Mouse (Mus musculus) heart, postnatal 4 days (tissue): Measurements from ENCODE around the gene Crispld2. TPM values are rescaled to one million over a fixed set of nuclear protein-coding genes. Genes with fewer than 3 reads are reported as not detected.

ENCODE experiments used
- DNase-seq: peaks from one replicate; pipeline ENCODE4 v3.0.0; 2021
- total RNA-seq, 2 experiments: library from RNA; stranded (reverse); gene quantifications; 2 replicates each; pipeline ENCODE4 v1.2.3; 2021

The Crispld2 gene
- total RNA-seq, 2 experiments from 2014 or later = 3.6 to 4.6 TPM

- no peak for DNase-seq
Observed at GRCm38 (mm10) chr8:120036578-120036977, 44.3 kb downstream of the Crispld2 start.

GRCm38 (mm10) chr8:120037199-120037598, 45.0 kb downstream of the Crispld2 start:
- peak; percentile 61 for DNase-seq

- no peak for DNase-seq
Observed at GRCm38 (mm10) chr8:120037611-120038010, 45.4 kb downstream of the Crispld2 start.

- DNase-seq = no peak
Observed at GRCm38 (mm10) chr8:120038741-120039140, 46.5 kb downstream of the Crispld2 start.

GRCm38 (mm10) chr8:120039313-120039919, 47.2 kb downstream of the Crispld2 start:
- DNase-seq = no peak

GRCm38 (mm10) chr8:120040861-120041260, 48.6 kb downstream of the Crispld2 start:
- peak; percentile 64 for DNase-seq

- DNase-seq = no peak
Observed at GRCm38 (mm10) chr8:120042542-120043312, 50.5 kb downstream of the Crispld2 start.

GRCm38 (mm10) chr8:120044907-120045306, 52.7 kb downstream of the Crispld2 start:
- DNase-seq = no peak

GRCm38 (mm10) chr8:120045471-120045870, 53.2 kb downstream of the Crispld2 start:
- no peak for DNase-seq

- peak; percentile 89 for DNase-seq
Observed at GRCm38 (mm10) chr8:120046258-120047020, 54.2 kb downstream of the Crispld2 start.

- DNase-seq = no peak
Observed at GRCm38 (mm10) chr8:120049949-120050348, 57.7 kb downstream of the Crispld2 start.

- DNase-seq = no peak
Observed at GRCm38 (mm10) chr8:120050376-120050775, 58.1 kb downstream of the Crispld2 start.

- no peak for DNase-seq
Observed at GRCm38 (mm10) chr8:120051006-120051405, 58.8 kb downstream of the Crispld2 start.

- no peak for DNase-seq
Observed at GRCm38 (mm10) chr8:120051908-120052307, 59.7 kb downstream of the Crispld2 start.

- no peak for DNase-seq
Observed at GRCm38 (mm10) chr8:120052318-120052717, 60.1 kb downstream of the Crispld2 start.

- no peak for DNase-seq
Observed at GRCm38 (mm10) chr8:120054833-120055232, 62.6 kb downstream of the Crispld2 start.

GRCm38 (mm10) chr8:120057078-120057477, 64.8 kb downstream of the Crispld2 start:
- DNase-seq = no peak

- DNase-seq = no peak
Observed at GRCm38 (mm10) chr8:120062742-120063141, 70.5 kb downstream of the Crispld2 start.

GRCm38 (mm10) chr8:120063326-120063725, 71.1 kb downstream of the Crispld2 start:
- no peak for DNase-seq

- no peak for DNase-seq
Observed at GRCm38 (mm10) chr8:120065611-120066010, 73.4 kb downstream of the Crispld2 start.

GRCm38 (mm10) chr8:120066226-120066625, 74.0 kb downstream of the Crispld2 start:
- DNase-seq = no peak

GRCm38 (mm10) chr8:120067936-120068668, 75.9 kb downstream of the Crispld2 start:
- DNase-seq = peak; percentile 69
